Mouse (Mus musculus) G1E (cell line): ENCODE results near the gene Ms4a2. TPM values are rescaled to one million over a fixed set of nuclear protein-coding genes. Genes with fewer than 3 reads are reported as not detected.

Source experiments
- ATAC-seq: 2 replicates; pipeline ENCODE4 v1.8.0; 2016; ENCODE audit warnings: mild to moderate bottlenecking; ENCODE audit not compliant: insufficient number of reproducible peaks, poor library complexity, low FRiP score, severe bottlenecking; ENCODE audit errors: extremely low read depth
- DNase-seq: peaks from one replicate; pipeline ENCODE4 v3.0.0; 2012; ENCODE audit warnings: low spot score
- H3K27me3 ChIP-seq: 2 replicates; pipeline ENCODE4 v1.6.1; 2012; ENCODE audit warnings: mild to moderate bottlenecking, low read length, inconsistent platforms; ENCODE audit not compliant: insufficient read depth
- H3K36me3 ChIP-seq: replicated peaks from 2 replicates; pipeline ENCODE3; 2012; ENCODE audit warnings: mild to moderate bottlenecking, inconsistent platforms
- H3K4me1 ChIP-seq: 2 replicates; pipeline ENCODE4 v1.6.1; 2012; ENCODE audit warnings: low read depth, low read length, inconsistent platforms, mixed read lengths; ENCODE audit not compliant: insufficient read depth
- H3K4me3 ChIP-seq: 2 replicates; pipeline ENCODE4 v1.5.1; 2012; ENCODE audit warnings: low read depth, mild to moderate bottlenecking, inconsistent platforms, low read length, moderate library complexity, mixed read lengths
- H3K9me3 ChIP-seq: replicated peaks from 2 replicates; pipeline ENCODE4 v1.6.1; 2012; ENCODE audit warnings: inconsistent platforms
- CTCF ChIP-seq: IDR thresholded peaks from 2 replicates; pipeline ENCODE4 v1.5.1; 2012; ENCODE audit warnings: low read depth, low read length, inconsistent platforms, mixed read lengths
- GATA1 ChIP-seq: IDR thresholded peaks from 2 replicates; pipeline ENCODE4 v1.6.1; 2012; ENCODE audit warnings: borderline replicate concordance, low read length, inconsistent platforms, mixed read lengths
- GATA2 ChIP-seq: IDR thresholded peaks from 2 replicates; pipeline ENCODE4 v1.6.1; 2012; ENCODE audit warnings: low read depth, low read length, inconsistent platforms, borderline replicate concordance
- POLR2AphosphoS5 ChIP-seq: IDR thresholded peaks from 2 replicates; pipeline ENCODE4 v1.6.1; 2012; ENCODE audit warnings: low read depth, low read length, inconsistent platforms; ENCODE audit not compliant: insufficient replicate concordance
- TAL1 ChIP-seq: conservative IDR thresholded peaks from 2 replicates; pipeline ENCODE4 v1.6.1; 2012; ENCODE audit warnings: low read depth, low read length, inconsistent platforms, mixed read lengths
- polyA plus RNA-seq: library from polyadenylated mRNA; stranded (reverse); fragments of >175 nt; gene quantifications from 2 replicates; pipeline ENCODE4 v1.2.3, GENCODE M21; 2012
- total RNA-seq, 2 experiments: library from RNA; stranded (forward) in 1 of 2; stranded (reverse) in 1 of 2; fragments of 200-1000 nt in 1 of 2; fragments of >200 nt in 1 of 2; fragmentation: Nextera tagmentation in 1 of 2; gene quantifications; 2 replicates each; pipeline ENCODE4 v1.2.3; 2014 to 2017

Ms4a2 gene
- 1.3 and 1.4 TPM in 2 replicates for total RNA-seq (2014; fragmentation: Nextera tagmentation)
- total RNA-seq (2017) = 19.1 and 20.6 TPM in 2 replicates
- polyA plus RNA-seq = 0.03 TPM in 1 of 2 replicates, not detected in the other

GRCm38 (mm10) chr19:11623551-11623950 is at the start of gene Ms4a2:
Gene Ms4a2, minus strand, starts transcription at chr19:11623719.
- ATAC-seq (no peak), DNase-seq (no peak)
- Histone ChIP-seq H3K36me3 (no peaks in the 10 kb centered on the region), H3K4me1 (peaks cover 39% of the 10 kb centered on the region), H3K4me3 (no peak within 1 kb of the TSS), H3K27me3 (no peaks in the 10 kb centered on the region), H3K9me3 (no peaks in the 10 kb centered on the region)
- TF ChIP-seq GATA2 = no peak
- no peak for TF ChIP-seq POLR2AphosphoS5
- no peak for TF ChIP-seq GATA1
- no peak for TF ChIP-seq TAL1
- no peak for TF ChIP-seq CTCF

GRCm38 (mm10) chr19:11661562-11661961 is 38.0 kb upstream of the Ms4a2 start:
- TF ChIP-seq GATA2 (no peak), GATA1 (no peak), TAL1 (no peak), CTCF (no peak), POLR2AphosphoS5 (no peak)
- H3K4me1 ChIP-seq = peaks cover 4% of the 10 kb centered on the region; the same call in 1 of the 2 replicates
- no peak overlapping the region for H3K4me3 ChIP-seq
- H3K36me3 ChIP-seq = no peaks in the 10 kb centered on the region
- peaks cover 6% of the 10 kb centered on the region; the same call in 1 of the 2 replicates for H3K27me3 ChIP-seq
- H3K9me3 ChIP-seq = no peaks in the 10 kb centered on the region
- ATAC-seq (no peak), DNase-seq (no peak)

GRCm38 (mm10) chr19:11660459-11660858 is 36.9 kb upstream of the Ms4a2 start, which contains the start of gene Oosp2:
Gene Oosp2, minus strand, starts transcription at chr19:11660559.
- Histone ChIP-seq H3K9me3 (no peaks in the 10 kb centered on the region), H3K36me3 (no peaks in the 10 kb centered on the region), H3K4me3 (no peak within 1 kb of the TSS), H3K27me3 (peaks cover 6% of the 10 kb centered on the region; the same call in 1 of the 2 replicates), H3K4me1 (peaks cover 4% of the 10 kb centered on the region; the same call in 1 of the 2 replicates)
- ATAC-seq (no peak), DNase-seq (no peak)
- TF ChIP-seq POLR2AphosphoS5 (no peak), TAL1 (no peak), GATA1 (no peak), GATA2 (no peak), CTCF (no peak)

GRCm38 (mm10) chr19:11659142-11659541 is 35.6 kb upstream of the Ms4a2 start:
- Histone ChIP-seq H3K4me1 (peaks cover 4% of the 10 kb centered on the region; the same call in 1 of the 2 replicates), H3K4me3 (no peak overlapping the region), H3K36me3 (no peaks in the 10 kb centered on the region), H3K9me3 (no peaks in the 10 kb centered on the region), H3K27me3 (peaks cover 6% of the 10 kb centered on the region; the same call in 1 of the 2 replicates)
- ATAC-seq = no peak
- TF ChIP-seq POLR2AphosphoS5 (no peak), CTCF (no peak), GATA2 (no peak), TAL1 (no peak), GATA1 (no peak)
- no peak for DNase-seq

- ATAC-seq = no peak
- Histone ChIP-seq H3K4me1 (peaks cover 8% of the 10 kb centered on the region; the same call in 1 of the 2 replicates), H3K9me3 (no peaks in the 10 kb centered on the region), H3K27me3 (peaks cover 6% of the 10 kb centered on the region; the same call in 1 of the 2 replicates), H3K36me3 (no peaks in the 10 kb centered on the region), H3K4me3 (no peak overlapping the region)
- no peak for TF ChIP-seq CTCF
- TF ChIP-seq GATA1 = no peak
- no peak for TF ChIP-seq GATA2
- no peak for TF ChIP-seq TAL1
- no peak for TF ChIP-seq POLR2AphosphoS5
- no peak for DNase-seq
Observed at GRCm38 (mm10) chr19:11649564-11649963, 26.0 kb upstream of the Ms4a2 start.

GRCm38 (mm10) chr19:11646166-11646565 is 22.6 kb upstream of the Ms4a2 start:
- Histone ChIP-seq H3K4me1 (peaks cover 8% of the 10 kb centered on the region; the same call in 1 of the 2 replicates), H3K36me3 (no peaks in the 10 kb centered on the region), H3K4me3 (no peak overlapping the region), H3K9me3 (no peaks in the 10 kb centered on the region), H3K27me3 (peaks cover 6% of the 10 kb centered on the region; the same call in 1 of the 2 replicates)
- ATAC-seq = no peak
- TF ChIP-seq GATA2 (no peak), CTCF (no peak), POLR2AphosphoS5 (no peak), TAL1 (no peak), GATA1 (no peak)
- no peak for DNase-seq
